Mouse (Mus musculus) C2C12 (cell line): ENCODE measurements around the gene Erich3.

Experiments used
- CEBPB ChIP-seq: IDR thresholded peaks from one replicate; pipeline ENCODE4 v1.6.1; 2011; ENCODE audit warnings: low read depth, mild to moderate bottlenecking, control low read depth, moderate library complexity
- CTCF ChIP-seq: IDR thresholded peaks from one replicate; pipeline ENCODE4 v1.5.1; 2011; ENCODE audit not compliant: control insufficient read depth, insufficient read depth, insufficient read length
- FOSL1 ChIP-seq: IDR thresholded peaks from one replicate; pipeline ENCODE4 v1.8.0; 2011; ENCODE audit warnings: mild to moderate bottlenecking, low read length; ENCODE audit not compliant: poor library complexity, insufficient read depth, severe bottlenecking
- MAX ChIP-seq: IDR thresholded peaks from one replicate; pipeline ENCODE4 v1.6.1; 2011; ENCODE audit warnings: mild to moderate bottlenecking, control low read depth
- MYOD1 ChIP-seq: IDR thresholded peaks from one replicate; pipeline ENCODE4 v1.6.1; 2011; ENCODE audit warnings: low read depth; ENCODE audit not compliant: control insufficient read depth, insufficient read length
- MYOG ChIP-seq: IDR thresholded peaks from one replicate; pipeline ENCODE4 v1.6.1; 2011; ENCODE audit not compliant: control insufficient read depth, insufficient read length; ENCODE audit errors: extremely low read depth
- USF1 ChIP-seq: IDR thresholded peaks from one replicate; pipeline ENCODE4 v1.6.1; 2011; ENCODE audit warnings: low read depth, mild to moderate bottlenecking, control low read depth, moderate library complexity

DNA sequence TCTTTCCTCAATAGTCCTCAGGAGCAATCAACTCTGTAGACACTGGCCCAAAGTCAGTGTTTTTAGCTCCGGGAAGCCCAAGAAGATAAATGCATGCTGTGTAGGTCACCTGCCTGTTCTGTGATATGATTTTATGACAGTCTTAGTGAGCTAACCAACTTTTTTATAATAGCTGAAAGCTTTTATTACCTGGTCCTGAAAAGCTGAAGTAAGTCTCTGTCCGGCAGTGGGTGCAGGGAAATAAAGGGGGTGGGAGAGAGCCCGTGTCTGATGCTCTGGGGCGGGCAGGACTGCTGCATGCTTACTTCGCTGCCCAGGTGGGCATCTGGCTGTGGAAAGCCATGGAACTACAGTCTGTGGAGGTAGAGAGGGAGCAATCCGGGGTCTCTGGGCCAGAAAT, 6.9 kb downstream of the Erich3 start:
- TF ChIP-seq CTCF (no peak), MAX (no peak), USF1 (no peak), MYOD1 (no peak), FOSL1 (no peak), CEBPB (no peak), MYOG (no peak)
